Mouse (Mus musculus): ENCODE measurements around the gene 1700015G11Rik.

1700015G11Rik gene

DNA sequence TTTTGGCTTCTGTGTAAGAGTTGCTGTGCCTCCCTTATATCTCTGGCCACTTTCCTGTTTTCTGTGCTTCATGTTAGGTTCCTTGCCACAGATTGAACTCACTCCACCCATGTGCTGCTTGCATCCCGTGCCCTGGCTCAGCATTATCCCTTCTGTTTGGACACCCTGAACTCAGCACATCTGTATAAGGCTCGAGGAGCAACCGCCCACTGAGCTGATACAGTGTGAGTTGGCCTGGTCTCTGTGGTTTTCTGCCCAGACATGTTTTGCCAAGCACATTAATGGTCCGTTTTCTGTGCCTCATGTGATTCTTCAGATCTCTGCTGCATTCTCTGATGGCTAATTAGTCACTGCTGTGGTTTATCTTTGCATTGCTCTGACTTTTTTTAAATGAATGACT, 47.9 kb downstream of the 1700015G11Rik start:
- DNase-seq (ENCODE audit: low spot score): no peak

DNA sequence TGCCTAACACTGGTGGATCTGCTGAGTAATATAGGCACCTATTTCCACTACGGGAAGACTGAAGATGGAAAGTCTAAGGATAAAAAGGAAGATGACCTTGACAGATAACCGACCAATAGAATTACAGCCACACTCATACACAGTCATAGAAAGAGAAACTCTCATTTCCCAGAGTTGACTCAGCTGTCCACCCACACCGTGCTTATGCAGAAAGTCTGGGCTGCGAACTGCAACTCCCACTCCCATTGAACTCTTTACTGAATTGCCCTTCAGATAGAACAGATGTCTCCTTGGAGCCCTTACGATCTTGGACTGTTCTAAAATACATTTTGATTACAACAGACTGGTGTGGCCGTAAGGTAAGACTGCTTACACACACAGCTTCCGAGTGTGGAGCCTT, 50.8 kb downstream of the 1700015G11Rik start:
- no peak for DNase-seq (ENCODE audit: low spot score)

DNA sequence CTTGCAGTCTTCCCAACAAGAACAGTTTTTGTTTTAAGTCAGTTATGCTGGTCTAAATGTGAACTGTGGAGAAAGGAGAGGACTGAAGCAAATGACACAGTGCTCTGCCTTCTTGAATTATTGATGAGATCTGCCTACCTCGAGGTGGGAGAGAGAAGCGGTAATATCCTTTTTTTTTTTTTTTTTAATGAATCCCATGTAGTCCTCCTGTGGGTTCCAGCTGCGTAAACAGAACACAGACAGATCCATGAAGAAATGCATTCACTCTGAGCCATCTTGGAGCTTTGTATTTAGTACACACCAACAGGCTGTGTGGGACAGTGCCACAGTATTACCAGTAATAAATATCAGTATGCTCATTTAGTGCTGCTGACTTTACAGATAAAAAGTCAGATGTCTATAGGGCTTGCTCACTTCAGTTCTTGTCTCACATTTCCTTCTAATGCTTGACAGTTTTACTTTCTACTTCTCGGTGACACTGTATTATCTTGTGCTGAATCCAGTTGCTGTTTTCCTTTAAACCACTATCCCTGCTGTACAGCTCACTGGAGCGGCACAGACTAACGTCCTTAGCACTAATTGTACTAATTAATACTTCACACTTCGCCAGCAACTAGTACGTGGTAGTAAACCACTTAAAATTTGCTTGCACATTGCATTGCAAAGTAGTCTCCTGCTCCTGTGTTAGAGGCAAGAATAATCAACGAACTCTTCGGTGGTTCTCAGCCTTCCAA, 53.1 kb downstream of the 1700015G11Rik start:
- DNase-seq (ENCODE audit: low spot score): no peak
